Mouse (Mus musculus) natural killer cell, adult 2 months (primary cell): ENCODE measurements around the gene Zfyve21.

Source experiments
- DNase-seq, 2 experiments: peaks; one replicate each; pipeline ENCODE4 v3.0.0; 2022; ENCODE audit warnings: low spot score in 2 of 2

The Zfyve21 gene

DNA sequence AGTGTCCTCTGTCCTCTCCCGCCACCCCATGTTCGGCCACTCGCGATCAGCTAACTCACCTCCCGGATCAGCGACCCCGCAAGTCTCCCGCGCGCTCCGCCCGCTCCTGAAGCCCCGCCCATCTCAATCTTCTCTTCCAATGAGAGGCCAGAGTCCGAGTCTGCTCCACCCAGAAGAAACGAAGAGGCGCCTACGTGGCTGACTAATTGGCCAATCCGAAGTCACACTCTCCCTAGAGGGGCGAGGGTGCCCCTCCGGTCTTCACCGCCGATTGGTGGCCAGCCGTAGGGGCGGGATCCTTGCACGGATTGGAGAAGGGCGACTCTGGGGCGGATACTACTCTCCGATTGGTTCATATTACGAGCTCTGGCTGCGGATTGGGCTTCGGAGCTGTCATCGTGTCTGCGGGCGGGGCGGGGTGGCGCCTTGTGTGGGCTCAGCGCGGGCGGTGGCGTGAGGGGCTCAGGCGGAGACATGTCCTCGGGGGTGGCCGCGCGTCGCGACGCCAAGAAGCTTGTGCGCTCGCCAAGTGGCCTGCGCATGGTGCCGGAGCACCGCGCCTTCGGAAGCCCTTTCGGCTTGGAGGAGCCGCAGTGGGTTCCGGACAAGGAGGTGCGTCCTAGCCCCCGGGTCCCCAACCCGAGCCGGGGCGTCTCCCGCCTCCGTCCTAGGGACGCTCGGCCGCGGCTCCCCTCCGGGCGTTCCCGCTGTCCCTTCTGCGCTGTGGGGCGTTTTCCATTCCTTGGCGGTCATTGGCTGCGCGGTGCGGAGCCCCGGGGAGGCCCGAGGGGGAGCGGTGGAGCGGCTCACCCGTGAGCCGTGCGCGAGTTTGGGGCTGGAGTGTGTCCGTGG is at the start of gene Zfyve21, which contains the start of gene Xrcc3:
Gene Zfyve21, plus strand, starts transcription at position 405 of the 852 bp plus-strand sequence.
Gene Xrcc3, minus strand, starts transcription at position 108 of the 852 bp plus-strand sequence.
- DNase-seq: peak; percentile 98

DNA sequence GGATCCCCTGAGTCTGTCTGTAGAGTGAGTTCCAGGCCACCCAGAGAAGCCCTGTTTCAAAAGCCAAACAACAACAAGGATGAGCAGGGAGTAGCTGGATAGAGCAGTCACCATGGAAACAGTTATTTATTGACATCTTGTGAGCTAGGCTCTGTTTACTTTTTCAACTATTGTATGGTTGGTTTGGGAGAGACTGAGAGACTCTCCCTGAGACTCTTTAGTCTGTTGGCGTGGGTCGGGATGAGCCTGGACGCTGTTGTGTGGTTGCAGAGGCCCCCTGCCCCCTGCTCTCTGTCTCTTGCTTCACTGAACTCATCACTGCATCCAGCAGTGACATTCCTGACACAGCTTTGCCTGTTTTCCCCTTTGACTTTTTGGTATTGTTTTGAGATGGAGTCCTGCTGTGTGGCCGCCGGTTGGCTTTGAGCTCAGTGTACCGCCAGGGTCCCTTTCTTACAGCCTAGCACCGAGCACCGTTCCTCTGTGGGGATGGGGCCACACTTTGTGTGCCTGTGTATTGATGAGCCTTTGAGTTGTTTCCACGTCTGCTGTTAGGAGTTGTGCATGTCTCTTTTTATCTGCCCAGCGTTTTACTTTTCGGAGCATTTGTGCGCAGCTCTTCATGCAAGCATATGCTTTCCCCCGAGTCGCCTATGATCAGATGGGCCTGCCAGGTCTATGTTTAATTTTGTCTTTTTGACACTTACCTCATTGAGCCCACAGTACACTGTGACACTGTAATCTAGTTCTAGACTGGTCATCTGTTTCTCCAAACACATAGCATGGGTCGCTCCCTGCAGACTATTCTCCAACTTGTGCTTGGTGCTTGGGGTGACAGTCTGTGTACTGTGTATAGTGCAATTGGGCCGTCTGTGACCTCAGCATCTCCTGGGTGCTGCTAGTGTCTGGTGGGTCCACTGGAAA is 47.4 kb upstream of the Zfyve21 start:
- DNase-seq: no peak

DNA sequence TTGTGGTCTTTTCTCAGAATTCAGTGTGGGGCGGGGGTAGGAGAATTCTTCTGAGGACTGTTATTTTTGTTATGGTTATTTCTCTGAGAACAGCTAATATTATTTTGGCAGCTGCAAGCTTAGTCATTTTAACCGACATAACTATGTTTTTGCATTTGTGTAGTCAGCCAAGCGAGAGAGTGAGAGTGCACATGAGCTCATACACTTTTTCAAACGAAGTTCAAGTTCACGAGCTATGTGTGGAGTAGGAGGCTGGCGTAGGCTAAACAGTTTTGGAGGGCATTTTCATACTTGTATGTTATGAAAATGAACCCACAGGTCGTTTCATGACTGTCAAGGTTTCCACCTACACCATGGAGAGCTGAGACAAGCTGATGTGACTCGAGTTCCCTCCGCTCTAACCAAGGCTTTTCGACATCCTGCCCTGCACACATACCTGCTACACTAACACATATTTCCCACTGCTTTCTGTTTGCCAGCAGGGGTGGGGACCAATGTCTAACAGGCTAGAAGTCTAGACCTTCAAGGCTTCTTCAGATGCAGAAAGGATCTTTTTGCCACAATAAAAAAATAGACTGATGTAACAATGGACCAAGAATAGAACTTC is 45.5 kb upstream of the Zfyve21 start:
- no peak for DNase-seq

DNA sequence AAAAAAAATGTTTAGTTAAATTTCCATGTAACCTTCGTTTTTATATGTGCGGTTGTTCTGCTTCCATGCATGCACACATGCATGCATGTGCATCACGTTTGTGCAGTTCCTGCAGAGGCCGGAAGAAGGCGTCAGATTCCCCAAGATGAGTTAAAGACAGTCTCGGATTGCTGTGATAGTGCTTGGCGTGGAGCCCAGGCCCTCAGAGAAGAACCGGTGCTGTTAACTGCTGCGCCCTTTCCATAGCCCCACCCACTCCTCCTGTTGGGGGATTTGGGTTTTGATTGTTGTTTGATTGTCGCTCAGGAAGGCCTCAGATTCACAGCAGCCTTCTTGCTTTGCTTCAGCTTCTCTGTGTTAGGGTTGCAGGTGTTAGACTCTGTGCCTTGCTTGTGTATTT is 44.7 kb upstream of the Zfyve21 start:
- no peak for DNase-seq

DNA sequence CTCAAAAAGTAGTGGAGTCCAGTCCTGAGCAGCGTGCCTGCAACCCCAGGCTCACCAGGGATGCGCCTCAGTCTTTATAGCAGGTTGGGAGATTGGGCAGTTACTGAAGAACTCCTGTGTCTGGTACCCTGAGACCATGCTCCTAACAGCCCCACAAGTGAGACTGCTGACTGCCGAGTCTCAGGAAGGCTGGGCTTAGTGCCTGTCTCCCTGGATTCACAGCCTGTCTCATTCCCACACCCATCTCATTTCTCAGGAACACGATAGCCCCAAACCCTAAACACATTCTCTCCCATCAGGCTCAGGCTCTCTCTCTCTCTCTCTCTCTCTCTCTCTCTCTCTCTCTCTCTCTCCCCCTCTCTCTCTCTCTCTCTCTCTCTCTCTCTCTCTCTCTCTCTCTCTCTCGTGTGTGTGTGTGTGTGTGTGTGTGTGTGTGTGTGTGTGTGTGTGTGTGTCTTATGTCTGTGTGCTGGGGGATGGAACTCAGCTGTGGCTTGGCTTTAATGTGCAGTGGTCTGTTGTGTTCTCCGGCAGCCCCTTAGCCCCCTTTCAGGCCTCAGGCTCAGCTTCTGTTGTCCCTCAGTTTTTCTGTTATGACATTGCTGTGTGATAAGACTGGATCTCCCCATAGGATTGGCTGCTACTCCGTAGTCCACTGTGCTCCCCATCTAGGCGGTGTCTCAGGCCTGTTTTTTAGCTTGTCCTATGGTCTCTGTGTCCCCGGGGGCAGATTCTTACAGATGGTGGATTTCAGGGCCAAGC is 44.0 kb upstream of the Zfyve21 start:
- no peak for DNase-seq

DNA sequence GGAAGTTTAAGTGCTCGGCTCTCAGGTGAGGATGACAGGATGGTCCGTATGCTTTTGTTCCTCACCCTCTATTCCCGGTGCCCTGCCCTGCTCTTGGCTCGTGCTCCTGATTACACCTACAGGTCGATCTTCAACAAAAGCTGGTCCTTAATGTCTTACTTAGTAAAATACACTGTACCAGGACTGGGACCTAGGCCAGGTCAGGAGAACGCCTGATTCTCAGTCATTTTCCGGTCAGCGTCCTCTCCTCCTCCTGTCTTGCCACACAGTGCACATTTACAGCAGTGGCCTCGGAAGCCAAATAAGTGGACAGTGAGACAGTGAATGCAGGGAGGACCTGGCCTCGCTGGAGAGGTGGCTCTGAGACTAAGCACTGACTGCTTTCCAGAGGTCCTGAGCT is 43.3 kb upstream of the Zfyve21 start:
- no peak for DNase-seq

DNA sequence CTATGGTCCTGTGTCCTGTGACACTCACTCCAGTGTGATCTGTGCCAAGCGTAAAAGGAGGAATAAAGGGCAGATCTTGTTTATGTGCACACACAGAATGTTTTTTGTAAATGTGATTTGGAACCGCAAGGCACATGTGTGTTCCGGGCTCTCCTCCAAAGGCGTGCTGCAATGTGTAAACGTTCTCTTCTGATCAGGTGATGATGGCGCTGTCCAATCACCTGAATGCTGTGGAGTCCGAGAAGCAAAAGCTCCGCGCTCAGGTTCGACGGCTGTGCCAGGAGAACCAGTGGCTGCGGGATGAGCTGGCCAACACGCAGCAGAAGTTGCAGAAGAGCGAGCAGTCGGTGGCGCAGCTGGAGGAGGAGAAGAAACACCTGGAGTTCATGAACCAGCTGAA is 39.8 kb upstream of the Zfyve21 start:
- no peak for DNase-seq

DNA sequence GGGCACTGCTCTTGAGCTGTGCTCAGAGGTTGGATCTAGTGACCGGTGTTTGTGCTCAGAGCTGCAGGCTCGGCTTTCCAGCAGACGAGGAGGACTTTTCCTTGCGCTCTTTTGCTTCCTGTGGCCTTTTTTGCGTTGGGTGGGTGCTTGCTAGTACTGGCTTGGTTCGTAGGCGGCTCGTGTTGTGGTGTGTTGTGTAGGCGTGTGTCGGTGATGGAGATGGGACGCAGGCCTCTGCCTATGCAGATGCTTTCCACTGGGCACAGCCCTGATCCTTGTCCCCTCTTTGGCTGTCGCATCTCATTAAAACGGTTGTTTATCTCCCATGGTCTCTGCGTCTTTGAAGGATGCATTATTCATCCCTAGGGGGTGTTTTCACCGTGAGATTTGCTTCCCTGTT is 39.1 kb upstream of the Zfyve21 start:
- no peak for DNase-seq

DNA sequence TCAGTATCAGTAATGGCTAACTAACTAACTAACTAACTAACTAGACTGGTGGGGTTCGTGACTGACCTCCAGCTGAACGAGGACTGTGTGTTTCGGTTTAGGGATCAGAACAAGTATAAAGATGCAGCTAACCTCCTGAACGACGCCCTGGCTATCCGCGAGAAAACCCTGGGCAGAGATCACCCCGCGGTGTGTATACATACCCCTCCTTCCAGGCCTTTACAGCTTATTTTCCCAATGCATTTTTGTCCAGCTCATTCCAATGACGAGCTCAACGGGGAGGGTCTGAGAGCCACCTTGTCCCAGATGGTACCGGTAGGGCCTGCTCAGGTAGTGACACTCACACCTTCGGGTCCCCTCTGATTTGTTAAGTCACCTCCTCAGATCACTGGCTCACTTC is 36.1 kb upstream of the Zfyve21 start:
- DNase-seq: no peak

DNA sequence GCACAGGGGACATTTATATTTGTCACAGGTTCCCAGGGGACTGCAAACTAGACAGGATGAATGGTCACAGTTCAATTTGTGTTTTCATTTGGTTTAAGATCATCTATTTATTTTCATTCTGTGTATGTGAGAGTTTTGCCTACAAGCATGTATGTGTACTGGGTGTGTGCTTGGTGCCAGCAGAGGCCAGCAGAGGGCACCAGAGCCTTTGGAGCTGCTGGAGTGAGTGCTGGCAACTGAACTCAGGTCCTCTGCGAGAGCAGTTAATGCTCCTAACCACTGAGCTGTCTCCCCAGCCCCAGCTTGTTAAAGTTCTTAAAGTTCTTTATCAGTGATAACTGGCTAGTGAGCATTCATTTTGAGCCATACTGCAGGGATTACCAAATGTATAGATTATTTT is 34.4 kb upstream of the Zfyve21 start:
- no peak for DNase-seq

DNA sequence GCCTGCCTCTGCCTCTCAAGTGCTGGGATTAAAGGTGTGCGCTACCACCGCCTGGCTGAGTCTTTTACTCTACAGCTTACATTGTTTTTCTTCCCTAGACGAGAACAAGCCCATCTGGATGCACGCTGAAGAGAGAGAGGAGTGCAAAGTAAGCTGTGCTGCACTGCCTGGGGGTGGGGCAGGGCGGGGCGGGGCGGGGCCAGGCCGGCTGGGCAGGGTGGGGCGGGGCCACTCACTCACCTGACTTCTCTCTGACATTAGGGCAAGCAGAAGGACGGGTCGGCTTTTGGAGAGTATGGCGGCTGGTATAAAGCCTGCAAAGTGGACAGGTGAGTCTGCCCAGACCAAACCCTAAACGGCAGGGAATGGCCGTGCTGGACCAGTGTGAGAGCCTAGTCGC is 28.8 kb upstream of the Zfyve21 start:
- DNase-seq: no peak

DNA sequence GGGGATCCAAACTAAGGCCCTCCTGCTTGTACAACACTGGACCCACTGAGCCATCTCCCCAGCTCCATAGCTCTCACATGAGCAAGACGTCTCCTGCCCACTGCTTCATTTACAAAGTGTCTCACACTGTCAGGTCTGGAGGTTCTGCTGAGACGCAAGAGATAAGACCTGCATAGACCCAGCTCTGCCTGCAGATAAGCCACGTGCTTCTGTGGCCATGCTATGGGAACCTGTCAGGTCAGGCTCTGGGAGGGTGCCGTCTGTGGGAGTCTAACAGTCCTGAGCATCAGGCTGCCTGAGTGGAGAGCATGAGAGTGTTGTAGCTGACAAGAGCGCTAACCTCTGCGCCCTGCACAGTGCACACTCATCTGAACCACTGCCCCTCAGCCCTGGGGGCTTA is 27.0 kb upstream of the Zfyve21 start:
- no peak for DNase-seq

DNA sequence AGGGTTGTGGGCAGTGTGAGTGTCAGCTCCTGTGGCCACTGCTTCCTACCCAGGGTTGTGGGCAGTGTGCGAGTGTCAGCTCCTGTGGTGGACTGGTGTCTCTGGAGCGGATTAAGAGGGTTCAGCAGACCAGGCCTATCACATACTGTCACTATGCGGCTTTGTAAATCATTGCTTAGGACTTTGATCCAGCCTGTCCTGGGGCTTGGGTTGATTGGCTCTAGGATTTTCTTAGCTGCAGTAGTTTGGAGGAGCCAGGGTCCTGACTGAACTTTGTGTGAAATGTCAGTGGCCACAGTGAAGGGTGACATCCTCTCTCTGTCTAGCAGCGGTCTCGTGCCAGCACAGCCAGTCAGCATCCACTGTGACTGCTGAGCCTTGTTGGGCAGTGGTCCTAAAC is 23.9 kb upstream of the Zfyve21 start:
- no peak for DNase-seq

DNA sequence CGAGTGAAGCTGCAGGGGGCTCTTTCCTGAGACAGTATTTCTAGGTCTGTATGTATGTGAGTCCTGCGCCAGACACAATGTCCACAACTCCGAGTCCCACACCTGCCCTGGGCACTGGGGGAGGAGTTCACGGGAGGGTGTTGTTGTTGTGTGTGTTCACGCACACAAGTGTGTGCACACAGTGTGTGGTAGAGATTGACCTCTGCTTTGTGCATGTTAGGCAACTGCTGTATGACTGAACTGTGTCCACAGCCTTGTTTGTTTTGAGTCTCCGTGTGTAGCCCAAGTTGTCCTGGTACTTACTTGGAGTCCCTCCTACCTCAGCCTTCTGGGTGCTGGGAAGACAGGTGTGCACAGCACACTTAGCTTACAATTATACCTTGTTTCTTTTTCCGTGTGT is 23.3 kb upstream of the Zfyve21 start:
- no peak for DNase-seq

DNA sequence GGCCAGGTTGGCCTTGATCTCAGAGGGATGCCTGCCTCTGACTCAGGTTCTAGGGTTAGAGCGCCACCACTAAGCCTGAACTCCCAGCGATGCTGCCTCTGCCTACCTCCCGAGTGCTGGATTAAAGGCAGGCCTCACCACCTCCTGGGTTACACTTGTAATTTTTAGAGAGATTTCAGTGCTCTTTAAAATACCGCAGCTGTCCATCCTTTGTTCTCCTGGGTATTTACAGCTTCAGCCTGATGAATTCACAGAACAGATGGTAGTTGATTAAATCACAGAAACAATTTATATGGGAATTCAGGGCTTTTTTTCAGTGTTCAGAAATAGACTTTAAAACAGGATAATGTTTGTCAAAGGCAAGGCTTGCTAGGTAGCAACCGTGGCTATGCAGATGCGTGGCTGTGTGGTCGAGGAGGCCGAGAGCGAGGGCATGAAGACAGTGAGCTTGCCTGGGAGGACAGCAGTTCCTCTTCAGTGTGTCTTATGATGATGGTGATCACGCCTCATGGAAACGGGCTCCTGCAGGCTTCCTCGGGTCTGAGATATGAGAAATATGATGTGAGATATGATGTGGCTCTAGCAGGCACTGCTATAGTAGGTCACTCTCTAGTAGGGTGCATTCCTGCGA is 22.4 kb upstream of the Zfyve21 start:
- DNase-seq: no peak

DNA sequence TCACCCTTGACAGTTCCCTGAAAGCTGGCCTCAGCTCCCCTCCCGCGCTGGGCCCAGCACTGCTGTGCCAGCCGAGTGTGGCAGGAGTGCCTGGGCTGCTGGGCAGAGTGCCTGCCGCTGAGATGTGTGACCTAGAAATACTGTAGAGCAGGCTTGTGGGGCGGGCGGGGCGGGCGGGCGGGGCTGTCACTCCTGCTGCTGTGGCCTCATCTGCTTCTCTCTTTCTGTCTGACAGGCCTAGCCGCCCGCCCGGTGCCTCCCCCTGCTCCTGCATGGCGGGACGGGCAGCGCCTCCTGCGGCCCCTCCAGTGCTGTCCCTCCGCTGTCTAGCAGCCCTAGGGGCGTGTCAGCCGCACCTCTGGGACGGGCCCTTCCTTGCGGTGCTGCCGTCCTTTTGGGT is 19.9 kb upstream of the Zfyve21 start:
- DNase-seq: no peak

DNA sequence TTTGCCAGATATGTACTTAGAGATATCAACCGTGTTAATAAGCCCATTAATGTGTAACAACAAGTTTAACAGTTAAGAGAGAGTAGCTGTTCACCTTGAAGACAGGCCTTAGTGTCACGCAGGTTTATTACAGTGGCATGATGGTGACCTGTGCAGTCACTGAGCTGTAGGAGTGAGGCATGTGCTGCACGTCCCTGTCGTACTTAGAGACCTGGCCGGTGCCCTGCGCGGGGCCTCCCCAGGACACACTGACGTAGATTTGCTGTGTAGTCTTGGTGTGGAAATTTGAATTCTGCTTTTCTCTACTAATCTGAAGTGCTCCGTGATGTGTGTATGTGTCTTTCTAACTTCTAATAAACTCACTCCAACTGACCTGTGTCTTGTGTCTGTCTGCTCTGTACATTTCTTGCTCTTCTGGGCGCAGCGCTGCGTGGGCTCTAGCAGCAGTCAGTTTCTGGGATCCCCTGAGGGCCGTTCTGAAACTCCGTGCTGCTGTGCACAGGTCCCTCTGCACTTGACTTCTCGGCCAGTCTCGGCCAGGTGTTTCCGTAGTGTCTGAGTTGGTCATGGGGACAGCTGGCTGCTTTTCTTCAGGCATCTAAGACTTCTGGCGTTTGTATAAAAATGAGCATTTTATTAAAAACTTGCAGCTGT is 19.3 kb upstream of the Zfyve21 start:
- no peak for DNase-seq

DNA sequence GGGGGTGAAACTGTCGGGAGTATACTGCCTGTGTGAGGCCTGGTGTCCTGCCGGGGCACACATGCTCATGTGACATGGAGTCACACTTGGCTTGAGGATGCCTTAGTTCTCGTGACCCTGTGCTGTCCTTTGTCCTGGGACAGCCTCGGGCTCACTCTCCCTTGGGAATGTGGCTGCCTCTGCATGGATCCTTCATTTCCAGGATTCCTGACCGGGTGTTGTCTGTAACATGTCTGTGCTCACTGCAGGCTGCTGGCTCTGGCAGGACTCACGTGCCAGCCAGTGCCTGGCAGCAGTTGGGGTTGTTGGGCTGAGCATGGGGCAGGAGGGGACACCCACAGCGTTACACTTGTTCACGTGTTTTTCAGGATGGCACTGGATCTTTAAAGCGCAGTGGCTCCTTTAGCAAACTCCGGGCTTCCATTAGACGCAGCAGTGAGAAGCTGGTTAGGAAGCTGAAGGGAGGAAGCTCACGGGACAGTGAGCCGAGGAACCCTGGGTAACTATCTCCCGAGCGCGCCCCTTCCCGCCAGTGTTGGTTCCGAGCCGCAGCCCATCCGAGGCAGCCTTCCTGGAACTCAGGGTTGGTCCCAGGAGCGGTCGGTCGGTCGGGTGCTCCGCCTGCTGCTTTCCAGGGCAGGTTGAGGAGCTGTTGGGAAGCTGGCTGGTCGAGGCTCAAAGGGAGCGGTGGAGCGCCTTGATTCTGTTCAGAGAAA is 18.6 kb upstream of the Zfyve21 start:
- DNase-seq: no peak

DNA sequence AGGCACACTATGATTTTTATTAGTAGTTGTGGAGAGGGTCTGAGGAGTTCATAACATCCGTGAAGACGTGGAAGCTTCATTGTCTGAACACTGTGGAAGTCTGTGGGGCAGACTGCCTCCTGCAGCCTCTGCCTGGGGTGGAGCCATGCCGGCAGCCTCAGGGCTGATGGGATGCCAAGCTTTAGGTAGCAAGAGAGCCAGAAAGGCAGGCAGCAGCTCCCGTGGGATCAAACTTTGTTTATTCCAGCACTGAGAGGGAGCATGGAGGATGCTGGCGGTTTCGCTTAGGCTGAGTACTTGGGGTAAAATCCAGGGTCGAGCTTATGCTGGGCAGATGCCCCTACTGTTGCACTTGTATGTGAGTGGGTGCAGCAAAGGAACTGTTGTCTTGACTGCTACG is 16.7 kb upstream of the Zfyve21 start:
- DNase-seq: no peak

DNA sequence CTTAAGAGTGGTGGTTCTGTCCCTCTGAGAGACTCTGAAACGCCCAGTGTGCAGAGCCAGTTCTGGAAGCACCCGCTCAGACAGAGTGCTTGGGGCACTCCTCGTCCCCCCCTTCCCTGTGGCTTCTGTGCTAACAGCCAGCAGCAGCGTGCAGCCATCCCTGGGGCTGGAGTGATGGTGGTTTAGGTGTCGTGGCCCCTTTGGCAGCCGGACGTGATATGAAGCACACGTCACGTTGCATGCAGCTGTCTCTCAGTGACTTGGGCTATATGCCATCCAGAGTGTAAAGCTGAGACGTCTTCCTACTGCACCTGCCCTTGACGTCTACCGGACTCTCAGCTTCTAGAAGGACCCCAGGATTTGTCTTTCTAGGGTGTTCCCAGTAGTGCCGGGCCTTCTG is 15.5 kb upstream of the Zfyve21 start:
- DNase-seq: no peak
